Mouse (Mus musculus) stomach, embryonic 14.5 days (tissue): ENCODE results near the gene Nmt2. TPM values are rescaled to one million over a fixed set of nuclear protein-coding genes. Genes with fewer than 3 reads are reported as not detected.

Experiments used
- ATAC-seq: fragments of 200-750 bp; cut with Nextera tagmentation; 2 replicates; pipeline ENCODE4 v1.8.0; 2017; ENCODE audit warnings: low read depth, moderate TSS enrichment; ENCODE audit not compliant: insufficient number of reproducible peaks, insufficient read depth, low FRiP score
- H3K27ac ChIP-seq: fragments of 300-500 bp; sonication (generic); 2 replicates; pipeline ENCODE4 v1.5.1; 2014; ENCODE audit warnings: mild to moderate bottlenecking, low read length, moderate library complexity, mixed read lengths
- H3K27me3 ChIP-seq: fragments of 300-500 bp; sonication (generic); 2 replicates; pipeline ENCODE4 v1.6.1; 2014; ENCODE audit warnings: low read length, control low read depth, mixed read lengths; ENCODE audit not compliant: control insufficient read depth, insufficient read depth
- H3K36me3 ChIP-seq: fragments of 300-500 bp; sonication (generic); 2 replicates; pipeline ENCODE4 v1.6.1; 2014; ENCODE audit warnings: mild to moderate bottlenecking, control low read depth, low read length, moderate library complexity, mixed read lengths; ENCODE audit not compliant: control insufficient read depth, insufficient read depth
- H3K4me1 ChIP-seq: fragments of 300-500 bp; sonication (generic); 2 replicates; pipeline ENCODE4 v1.6.1; 2014; ENCODE audit warnings: low read length, control low read depth, mixed read lengths; ENCODE audit not compliant: control insufficient read depth, insufficient read depth
- H3K4me2 ChIP-seq: fragments of 300-500 bp; sonication (generic); replicated peaks from 2 replicates; pipeline ENCODE4 v1.6.1; 2014; ENCODE audit warnings: low read depth, low read length, control low read depth
- H3K4me3 ChIP-seq: fragments of 300-500 bp; sonication (generic); 2 replicates; pipeline ENCODE4 v1.5.1; 2014; ENCODE audit warnings: low read depth, low read length, control low read depth
- H3K9ac ChIP-seq: fragments of 300-500 bp; sonication (generic); replicated peaks from 2 replicates; pipeline ENCODE4 v1.6.1; 2014; ENCODE audit warnings: low read depth, mild to moderate bottlenecking, control low read depth, low read length, moderate library complexity, mixed read lengths
- H3K9me3 ChIP-seq: fragments of 300-500 bp; sonication (generic); 2 replicates; pipeline ENCODE4 v1.6.1; 2016; ENCODE audit warnings: low read depth, low read length, control low read depth; ENCODE audit not compliant: control insufficient read depth
- WGBS: fragments of 180-500 bp; shearing (Covaris S2); extraction: QIAGEN DNeasy Blood & Tissue Kit; methylation state at CpG from one replicate; pipeline ENCODE4 v1.1.7; 2014; 5-methylcytosine and 5-hydroxymethylcytosine counted together
- polyA plus RNA-seq: library from polyadenylated mRNA; unstranded; fragments of >200 nt; fragmentation: Nextera tagmentation; extraction: Ambion mirVana; gene quantifications from 2 replicates; pipeline ENCODE4 v1.2.1, GENCODE M21; 2014

The Nmt2 gene
- polyA plus RNA-seq, 1 experiment from 2014 or later = 49.8 TPM

DNA sequence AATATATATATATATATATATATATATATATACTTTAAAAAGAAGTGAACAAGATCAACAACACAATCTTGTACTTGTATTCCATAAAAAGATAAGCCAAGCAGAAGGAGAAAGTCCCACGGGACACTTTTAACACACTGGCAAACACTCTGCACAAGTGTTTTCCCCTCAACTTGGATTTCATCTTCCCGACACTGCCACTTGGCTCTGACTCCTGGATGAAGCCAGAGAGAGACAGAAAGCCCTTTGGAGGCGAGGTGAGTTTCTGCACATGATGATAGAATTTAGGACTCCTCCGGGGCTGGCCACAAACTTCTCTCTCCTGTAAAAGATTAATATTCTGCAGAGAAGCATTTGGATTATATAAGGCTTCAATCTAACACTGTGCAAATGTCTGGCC, 2.7 kb upstream of the Nmt2 start:
- H3K4me1 ChIP-seq = 0 out of 2 replicates have a peak, but pooled peaks cover 6% of the 10 kb centered on the region
- H3K4me2 ChIP-seq = no peak overlapping the region
- no peak overlapping the region for H3K9ac ChIP-seq
- no peak overlapping the region for H3K27ac ChIP-seq
- no peaks in the 10 kb centered on the region for H3K27me3 ChIP-seq
- no peaks in the 10 kb centered on the region for H3K36me3 ChIP-seq
- H3K9me3 ChIP-seq = no peaks in the 10 kb centered on the region
- no peak overlapping the region for H3K4me3 ChIP-seq
- WGBS = 82% methylated on average over 4 of the region's 4 CpGs
- no peak for ATAC-seq

DNA sequence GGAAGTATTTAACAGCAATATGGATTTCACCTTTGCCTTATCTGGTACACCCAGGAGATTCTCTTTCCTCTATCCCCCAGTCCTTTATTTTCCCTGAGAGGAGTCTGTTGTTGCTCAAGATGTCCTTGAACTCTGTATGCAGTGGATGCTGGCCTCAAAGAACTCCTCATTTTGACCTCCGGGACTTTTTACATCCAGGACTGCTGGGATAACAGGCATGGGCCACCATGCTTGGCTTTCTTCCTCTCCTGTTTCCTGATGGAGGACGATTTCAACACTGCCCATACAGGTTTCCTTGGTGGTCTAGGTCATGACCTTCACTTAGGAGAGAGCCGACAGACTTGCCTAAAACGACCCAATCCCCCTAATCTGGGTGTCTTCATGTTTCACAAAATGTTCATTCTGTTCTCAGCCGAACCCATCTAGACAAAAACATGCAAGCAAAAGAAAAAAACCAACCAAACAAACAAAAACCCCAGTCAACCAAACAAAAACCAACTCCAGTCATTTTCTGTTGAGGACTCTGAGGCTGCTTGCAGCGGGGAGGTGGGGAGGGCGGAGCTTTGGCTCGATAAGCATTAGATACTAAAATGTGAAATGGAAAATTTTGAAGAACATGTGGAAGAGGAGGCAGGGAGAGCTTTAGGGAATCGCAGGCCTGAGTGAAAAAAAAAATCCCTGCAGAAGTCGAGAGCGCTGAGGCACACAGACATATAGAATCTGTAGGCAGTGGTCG, 978 bp upstream of the Nmt2 start:
- H3K4me1 ChIP-seq = 0 out of 2 replicates have a peak, but pooled peaks cover 6% of the 10 kb centered on the region
- no peak for ATAC-seq
- no peaks in the 10 kb centered on the region for H3K27me3 ChIP-seq
- H3K9me3 ChIP-seq = no peaks in the 10 kb centered on the region
- H3K4me2 ChIP-seq = peak overlapping the region; percentile 44
- H3K27ac ChIP-seq = peak overlapping the region; percentile 85
- peak overlapping the region; percentile 10; the same call in 1 of the 2 replicates for H3K9ac ChIP-seq
- H3K4me3 ChIP-seq = peak overlapping the region; percentile 38
- H3K36me3 ChIP-seq = no peaks in the 10 kb centered on the region
- 7% methylated on average over 12 of the region's 12 CpGs for whole genome bisulfite sequencing

DNA sequence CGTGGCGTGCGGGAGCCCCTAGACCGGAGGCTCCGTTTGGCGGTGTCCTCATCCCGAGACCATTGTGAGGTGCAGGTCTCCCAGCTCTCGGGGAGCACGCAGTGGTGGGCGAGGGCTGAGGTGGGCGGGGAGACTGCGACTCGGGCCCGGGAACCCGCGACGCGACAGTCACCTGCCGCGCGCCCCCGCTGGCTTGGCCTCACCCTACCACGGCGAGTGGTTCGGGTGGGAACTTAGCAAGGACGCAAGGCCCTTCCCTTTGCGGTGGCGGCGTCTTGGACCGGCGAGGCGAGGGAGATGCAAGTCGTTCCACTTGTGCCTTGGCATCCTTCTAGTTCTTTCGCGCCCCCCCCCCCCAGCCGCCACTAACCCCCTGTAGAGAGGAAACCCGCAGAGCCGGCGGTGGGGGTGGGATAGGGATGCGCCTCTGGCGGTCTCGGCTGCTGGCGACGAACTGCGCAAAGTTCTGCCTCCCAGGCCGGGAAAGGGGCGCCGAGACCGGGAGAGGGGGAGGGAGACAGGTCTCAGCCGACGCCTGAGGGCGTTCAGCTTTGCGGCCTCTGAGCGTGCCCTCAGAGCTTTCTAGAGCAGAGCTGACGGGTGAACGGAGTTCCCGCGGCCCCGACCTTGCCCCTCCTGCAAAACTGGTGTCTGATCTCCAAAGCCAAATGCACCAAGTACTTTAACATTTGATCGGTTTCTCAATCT, 615 bp downstream of the Nmt2 start:
- peak overlapping the region; percentile 69 for H3K9ac ChIP-seq
- ATAC-seq = peak; percentile 8
- no peaks in the 10 kb centered on the region for H3K27me3 ChIP-seq
- peak overlapping the region; percentile 69 for H3K4me2 ChIP-seq
- WGBS = 1% methylated on average over 58 of the region's 60 CpGs
- 0 out of 2 replicates have a peak, but pooled peaks cover 6% of the 10 kb centered on the region for H3K4me1 ChIP-seq
- no peaks in the 10 kb centered on the region for H3K9me3 ChIP-seq
- H3K27ac ChIP-seq = peak overlapping the region; percentile 80
- no peaks in the 10 kb centered on the region for H3K36me3 ChIP-seq
- H3K4me3 ChIP-seq = peak overlapping the region; percentile 72

DNA sequence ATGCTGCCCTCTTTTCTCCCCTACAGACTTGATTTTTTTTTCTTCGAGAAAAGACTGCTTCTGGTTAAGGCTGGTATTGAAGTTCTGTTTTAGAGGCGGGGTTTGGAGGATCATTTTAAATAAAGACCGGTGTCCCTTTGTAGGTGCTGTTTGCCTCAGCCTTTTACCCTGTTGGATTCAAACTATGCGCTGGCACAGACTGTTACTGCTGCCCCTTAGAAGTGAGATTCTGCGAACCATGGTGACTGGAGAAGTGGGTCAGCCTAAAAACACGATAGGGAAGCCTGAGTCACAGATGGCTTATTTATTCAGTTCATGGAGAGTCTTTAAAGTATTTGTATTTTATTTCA, 1.1 kb downstream of the Nmt2 start:
- peak overlapping the region; percentile 69; the same call in 1 of the 2 replicates for H3K9ac ChIP-seq
- H3K27ac ChIP-seq = no peak overlapping the region
- no peaks in the 10 kb centered on the region for H3K9me3 ChIP-seq
- peak overlapping the region; percentile 72 for H3K4me3 ChIP-seq
- H3K4me2 ChIP-seq = peak overlapping the region; percentile 69
- no peaks in the 10 kb centered on the region for H3K27me3 ChIP-seq
- H3K36me3 ChIP-seq = no peaks in the 10 kb centered on the region
- 0 out of 2 replicates have a peak, but pooled peaks cover 6% of the 10 kb centered on the region for H3K4me1 ChIP-seq
- 2% methylated on average over 6 of the region's 6 CpGs for WGBS
- ATAC-seq = no peak

DNA sequence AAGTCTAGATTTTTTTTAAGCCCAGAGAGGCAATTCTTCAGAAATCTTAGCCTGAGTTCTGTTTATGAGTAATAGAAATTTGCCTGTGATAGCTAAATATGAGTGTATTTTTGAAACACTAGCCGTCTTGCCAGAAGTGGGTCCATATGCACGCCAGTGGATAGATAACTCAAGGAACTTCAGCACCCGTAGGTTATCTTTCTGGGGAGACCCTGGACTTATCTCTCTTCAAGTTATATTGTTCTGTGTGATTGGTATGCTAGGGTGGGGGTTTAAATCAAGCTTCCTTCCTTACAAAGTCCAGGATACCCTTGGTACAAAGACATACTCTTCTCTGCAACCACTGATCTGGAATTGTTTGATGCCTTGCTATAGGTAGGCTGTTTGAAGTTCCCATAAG, 1.7 kb downstream of the Nmt2 start:
- 0 out of 2 replicates have a peak, but pooled peaks cover 6% of the 10 kb centered on the region for H3K4me1 ChIP-seq
- peak overlapping the region; percentile 72; the same call in 1 of the 2 replicates for H3K4me3 ChIP-seq
- H3K36me3 ChIP-seq = no peaks in the 10 kb centered on the region
- WGBS = 53% methylated on average over 3 of the region's 3 CpGs
- H3K4me2 ChIP-seq = peak overlapping the region; percentile 69
- no peaks in the 10 kb centered on the region for H3K9me3 ChIP-seq
- no peaks in the 10 kb centered on the region for H3K27me3 ChIP-seq
- no peak for ATAC-seq
- H3K9ac ChIP-seq = no peak overlapping the region
- H3K27ac ChIP-seq = no peak overlapping the region

DNA sequence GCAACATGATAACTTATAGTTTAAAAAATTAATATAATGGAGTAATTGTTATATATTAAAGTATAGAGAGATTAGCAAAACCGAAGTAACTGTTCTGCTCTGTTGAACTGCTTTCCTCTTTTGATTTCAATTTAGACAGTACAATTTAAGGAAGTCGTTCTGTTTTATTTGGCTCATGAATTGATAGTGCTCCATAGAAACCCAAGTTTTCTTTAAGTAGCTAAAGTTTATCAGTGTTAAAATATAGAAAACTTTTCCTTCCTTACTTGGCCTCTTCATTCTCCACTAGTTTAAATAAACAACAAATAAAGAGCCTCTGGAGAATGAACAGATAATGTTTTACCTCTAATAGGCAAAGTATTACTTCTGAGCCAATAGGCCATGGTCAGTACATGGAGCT, 2.2 kb downstream of the Nmt2 start:
- Histone ChIP-seq H3K9me3 (no peaks in the 10 kb centered on the region), H3K27ac (no peak overlapping the region), H3K36me3 (no peaks in the 10 kb centered on the region), H3K9ac (no peak overlapping the region), H3K27me3 (no peaks in the 10 kb centered on the region), H3K4me3 (no peak overlapping the region), H3K4me1 (0 out of 2 replicates have a peak, but pooled peaks cover 6% of the 10 kb centered on the region), H3K4me2 (no peak overlapping the region)
- no peak for ATAC-seq
- WGBS = 80% methylated on average over 2 of the region's 2 CpGs

DNA sequence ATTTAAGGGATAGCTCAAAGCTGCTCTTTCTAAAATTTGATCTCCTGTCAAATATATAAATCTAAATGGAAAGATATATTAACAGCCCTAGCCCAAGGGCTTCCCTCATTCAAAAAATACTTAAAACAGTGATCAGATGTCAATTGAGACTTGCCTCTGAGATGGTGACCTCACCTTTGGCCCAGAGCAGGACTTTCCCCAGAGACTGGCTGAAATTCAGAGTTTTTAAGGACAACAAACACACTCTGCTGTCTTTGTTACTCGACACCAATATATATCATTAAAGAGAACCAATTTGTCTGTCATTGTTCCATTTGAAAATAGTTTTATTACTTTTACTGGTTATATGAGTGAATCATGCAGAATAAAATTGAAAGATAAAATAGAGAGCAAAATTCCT, 5.6 kb downstream of the Nmt2 start:
- Histone ChIP-seq H3K4me2 (no peak overlapping the region), H3K27ac (no peak overlapping the region), H3K9ac (no peak overlapping the region), H3K4me3 (no peak overlapping the region), H3K36me3 (no peaks in the 10 kb centered on the region), H3K9me3 (no peaks in the 10 kb centered on the region), H3K27me3 (no peaks in the 10 kb centered on the region), H3K4me1 (0 out of 2 replicates have a peak, but pooled peaks cover 6% of the 10 kb centered on the region)
- WGBS = 81% methylated on average over 1 of the region's 1 CpGs
- no peak for ATAC-seq

DNA sequence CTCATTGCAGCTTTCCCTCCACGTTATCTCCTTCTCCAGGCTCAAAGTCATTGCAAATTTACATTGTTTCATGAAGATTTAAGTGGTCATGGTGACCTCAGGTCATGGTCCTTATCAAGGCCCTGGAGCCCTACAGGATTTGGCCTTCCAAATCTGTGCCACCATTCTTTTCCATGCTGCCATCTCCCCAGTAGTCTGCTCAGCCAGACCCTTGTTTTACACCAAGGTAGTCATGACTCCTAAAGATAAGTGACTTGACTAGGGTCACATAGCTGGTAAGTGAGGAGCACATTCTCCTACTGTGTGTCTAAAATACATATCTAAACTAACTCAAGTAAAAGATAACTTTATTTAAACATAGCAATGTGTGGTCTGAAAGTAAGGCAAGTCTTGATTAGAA, 8.2 kb downstream of the Nmt2 start:
- WGBS = 69% methylated on average over 1 of the region's 1 CpGs

More for the DNA sequence above, 8.2 kb downstream of the Nmt2 start:
- Histone ChIP-seq H3K4me3 (no peak overlapping the region), H3K4me2 (no peak overlapping the region), H3K9ac (no peak overlapping the region), H3K27ac (no peak overlapping the region), H3K27me3 (no peaks in the 10 kb centered on the region), H3K9me3 (no peaks in the 10 kb centered on the region), H3K36me3 (no peaks in the 10 kb centered on the region), H3K4me1 (no peaks in the 10 kb centered on the region)
- no peak for ATAC-seq
